Mouse (Mus musculus) lung, adult 2 months (tissue): ENCODE measurements around the gene Cbfa2t3.

Experiments used
- CTCF ChIP-seq: fragments of 200-500 bp; IDR thresholded peaks from 2 replicates; pipeline ENCODE4 v1.5.1; 2011; ENCODE audit warnings: mild to moderate bottlenecking, low read length, control low read depth; ENCODE audit not compliant: insufficient read depth
- POLR2A ChIP-seq: fragments of 200-500 bp; IDR thresholded peaks from 2 replicates; pipeline ENCODE4 v1.6.1; 2011; ENCODE audit warnings: low read depth, mild to moderate bottlenecking, control low read depth, low read length, borderline replicate concordance; ENCODE audit errors: extremely low read depth

GRCm38 (mm10) chr8:122576648-122577022 lies 122.3 kb downstream of the Cbfa2t3 start, which contains the start of gene Aprt:
- no peak for TF ChIP-seq CTCF
- TF ChIP-seq POLR2A, result peak; percentile 83; the same call in 1 of the 2 replicates
